Mouse (Mus musculus) thymus, adult 2 months (tissue): Measurements from ENCODE around the gene Dnajc10. TPM values are rescaled to one million over a fixed set of nuclear protein-coding genes. Genes with fewer than 3 reads are reported as not detected.

Experiments used
- DNase-seq: peaks from one replicate; pipeline ENCODE4 v3.0.0; 2021
- H3K27ac ChIP-seq: fragments of 200-500 bp; 2 replicates; pipeline ENCODE4 v1.5.1; 2012; ENCODE audit warnings: low read length, control low read depth; ENCODE audit not compliant: control insufficient read depth, insufficient read depth
- H3K27me3 ChIP-seq: fragments of 200-500 bp; 2 replicates; pipeline ENCODE4 v1.6.1; 2012; ENCODE audit warnings: mild to moderate bottlenecking, low read length, moderate library complexity, mixed read lengths; ENCODE audit not compliant: control insufficient read depth, insufficient read depth
- H3K36me3 ChIP-seq: fragments of 200-500 bp; 2 replicates; pipeline ENCODE4 v1.6.1; 2012; ENCODE audit warnings: mild to moderate bottlenecking, low read length, moderate library complexity; ENCODE audit not compliant: control insufficient read depth, insufficient read depth
- H3K4me1 ChIP-seq: fragments of 200-500 bp; replicated peaks from 2 replicates; pipeline ENCODE4 v1.6.1; 2012; ENCODE audit warnings: low read length; ENCODE audit not compliant: control insufficient read depth, insufficient read depth
- H3K4me3 ChIP-seq: fragments of 200-500 bp; 2 replicates; pipeline ENCODE4 v1.5.1; 2012; ENCODE audit warnings: mild to moderate bottlenecking, low read length, control low read depth, moderate library complexity; ENCODE audit not compliant: control insufficient read depth, insufficient read depth
- CTCF ChIP-seq: fragments of 200-500 bp; IDR thresholded peaks from 2 replicates; pipeline ENCODE4 v1.5.1; 2012; ENCODE audit warnings: mild to moderate bottlenecking, control low read depth, low read length, moderate library complexity, borderline replicate concordance; ENCODE audit not compliant: control insufficient read depth, poor library complexity, insufficient read depth; ENCODE audit errors: extremely low read depth
- POLR2A ChIP-seq: fragments of 200-500 bp; IDR thresholded peaks from 2 replicates; pipeline ENCODE4 v1.6.1; 2012; ENCODE audit warnings: mild to moderate bottlenecking, low read length, control low read depth, moderate library complexity; ENCODE audit not compliant: control insufficient read depth, poor library complexity, insufficient read depth; ENCODE audit errors: extremely low read depth
- WGBS: fragments of 180-500 bp; shearing (Covaris S2); methylation state at CpG from one replicate; pipeline ENCODE4 v1.1.7; 2018; 5-methylcytosine and 5-hydroxymethylcytosine counted together
- polyA plus RNA-seq: library from polyadenylated mRNA; depleted of rRNA; stranded (reverse); fragments of >200 nt; gene quantifications from 2 replicates; pipeline ENCODE4 v1.2.3, GENCODE M21; 2012

Gene Dnajc10
- polyA plus RNA-seq, 1 experiment: 23.4 TPM

DNA sequence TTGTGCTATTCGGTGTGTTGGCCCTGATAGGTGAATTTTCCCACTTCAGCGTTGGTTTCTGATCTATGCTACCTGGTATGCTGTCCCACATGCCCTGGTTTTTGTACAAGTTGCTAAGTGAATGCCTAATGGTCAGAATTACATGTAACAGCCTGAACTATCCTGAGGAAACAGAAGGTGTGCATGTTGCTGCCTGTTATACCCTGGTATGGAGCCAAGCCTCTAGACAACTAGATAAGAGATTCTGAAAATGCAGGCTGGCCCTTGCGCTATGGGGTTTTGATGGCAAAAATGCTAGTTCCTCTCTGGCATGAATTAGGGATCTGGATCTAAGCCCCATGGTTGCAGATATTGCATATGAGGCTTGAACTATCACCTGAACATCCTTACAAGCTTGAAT lies 7.6 kb upstream of the Dnajc10 start:
- 96% methylated on average over 3 of the region's 3 CpGs for WGBS
- Histone ChIP-seq H3K27ac (no peak overlapping the region), H3K27me3 (no peaks in the 10 kb centered on the region), H3K36me3 (no peaks in the 10 kb centered on the region), H3K4me1 (no peaks in the 10 kb centered on the region), H3K4me3 (no peak overlapping the region)
- no peak for DNase-seq
- TF ChIP-seq CTCF: no peak
- TF ChIP-seq POLR2A: no peak

DNA sequence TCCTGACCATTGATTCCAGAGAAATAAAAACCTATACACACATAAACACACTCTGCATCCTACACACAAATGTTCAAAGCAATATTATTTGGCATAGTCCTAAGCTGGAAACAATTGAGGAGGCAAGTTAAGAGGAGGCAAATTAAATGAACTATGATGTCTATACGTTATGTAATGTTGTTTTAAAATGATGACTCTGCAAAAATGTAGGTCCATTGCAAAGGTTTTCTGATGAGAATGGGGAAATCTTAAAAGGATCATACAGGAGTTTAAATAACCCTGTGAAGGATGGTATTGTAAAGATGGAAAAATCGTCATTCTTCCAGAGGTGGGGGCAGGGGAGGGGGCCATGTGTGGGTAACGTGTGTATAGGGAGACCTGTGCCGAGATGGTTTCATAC lies 5.5 kb upstream of the Dnajc10 start:
- TF ChIP-seq POLR2A (no peak), CTCF (no peak)
- 91% methylated on average over 4 of the region's 4 CpGs for WGBS

DNA sequence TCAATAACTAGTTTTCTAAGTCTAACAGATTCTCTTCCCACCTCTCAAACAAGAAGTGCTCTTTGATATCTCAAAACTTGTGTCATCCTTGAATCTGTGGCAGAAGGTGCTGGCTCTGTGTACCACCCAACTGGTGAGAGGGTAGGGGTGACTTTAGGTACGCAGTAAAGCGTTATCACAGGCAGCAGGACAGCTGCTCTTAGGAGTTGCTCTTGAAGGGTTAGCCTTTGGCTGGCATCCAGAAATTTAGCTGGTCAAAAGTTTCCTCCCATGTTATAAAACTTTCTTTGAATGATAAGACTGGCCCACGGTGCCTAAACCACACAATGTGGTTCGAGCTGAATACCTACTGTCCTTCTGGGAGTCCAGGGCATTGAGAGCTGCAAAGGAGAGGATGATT lies 4.5 kb upstream of the Dnajc10 start:
- TF ChIP-seq CTCF (no peak), POLR2A (no peak)
- Histone ChIP-seq H3K36me3 (no peaks in the 10 kb centered on the region), H3K4me1 (no peaks in the 10 kb centered on the region), H3K4me3 (no peak overlapping the region), H3K27ac (no peak overlapping the region), H3K27me3 (no peaks in the 10 kb centered on the region)
- no peak for DNase-seq
- WGBS: 67% methylated on average over 4 of the region's 4 CpGs

More for the DNA sequence above, 5.5 kb upstream of the Dnajc10 start:
- no peak overlapping the region for H3K27ac ChIP-seq
- DNase-seq: no peak
- no peaks in the 10 kb centered on the region for H3K36me3 ChIP-seq
- no peak overlapping the region for H3K4me3 ChIP-seq
- H3K27me3 ChIP-seq: no peaks in the 10 kb centered on the region
- no peaks in the 10 kb centered on the region for H3K4me1 ChIP-seq

DNA sequence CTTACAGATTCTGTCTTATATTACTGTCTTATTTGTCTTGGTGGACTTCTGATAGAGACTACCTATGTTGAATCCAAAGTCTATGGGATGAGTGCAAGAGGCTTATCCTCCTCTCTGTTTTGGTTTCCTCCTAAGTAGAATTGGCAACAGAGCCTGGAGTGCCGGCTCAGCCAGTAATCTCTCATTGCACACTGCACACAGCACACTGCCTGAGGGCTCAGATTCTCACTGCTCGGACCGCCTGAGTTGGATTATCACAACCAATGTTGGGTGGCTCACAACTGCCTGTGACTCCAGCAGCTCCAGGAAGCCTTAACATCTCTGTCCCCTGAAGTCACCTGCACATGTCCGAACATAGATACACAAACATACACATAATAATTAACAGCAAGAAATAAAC lies 3.9 kb upstream of the Dnajc10 start:
- 97% methylated on average over 4 of the region's 4 CpGs for WGBS
- no peak for TF ChIP-seq CTCF
- no peaks in the 10 kb centered on the region for H3K36me3 ChIP-seq
- no peak overlapping the region for H3K4me3 ChIP-seq
- no peaks in the 10 kb centered on the region for H3K27me3 ChIP-seq
- no peak for DNase-seq
- H3K27ac ChIP-seq: no peak overlapping the region
- no peaks in the 10 kb centered on the region for H3K4me1 ChIP-seq

DNA sequence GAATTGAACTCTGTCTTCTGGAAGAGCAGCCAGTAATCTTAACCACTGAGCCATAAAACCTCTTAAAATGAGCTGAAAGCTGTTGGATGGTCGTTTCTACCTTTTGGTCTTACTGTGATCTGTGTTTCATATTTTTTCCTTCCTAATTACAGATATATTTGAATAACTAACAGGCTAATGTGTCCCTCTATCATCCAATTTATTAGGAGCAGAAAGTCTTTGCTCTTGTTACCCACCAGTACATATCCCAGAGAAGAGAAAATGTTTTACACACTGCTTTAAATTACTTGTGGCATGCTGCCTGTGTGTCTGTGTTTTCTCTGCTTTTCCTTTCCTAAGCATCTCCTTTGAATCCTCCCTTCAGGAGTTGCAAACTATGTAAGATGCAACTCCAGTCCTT lies 1.1 kb upstream of the Dnajc10 start:
- no peak overlapping the region for H3K27ac ChIP-seq
- no peaks in the 10 kb centered on the region for H3K27me3 ChIP-seq
- H3K36me3 ChIP-seq: 0 out of 2 replicates have a peak, but pooled peaks cover 3% of the 10 kb centered on the region
- H3K4me3 ChIP-seq: no peak overlapping the region
- 26% methylated on average over 1 of the region's 1 CpGs for WGBS
- no peak for DNase-seq
- TF ChIP-seq POLR2A (no peak), CTCF (no peak)
- H3K4me1 ChIP-seq: no peaks in the 10 kb centered on the region

DNA sequence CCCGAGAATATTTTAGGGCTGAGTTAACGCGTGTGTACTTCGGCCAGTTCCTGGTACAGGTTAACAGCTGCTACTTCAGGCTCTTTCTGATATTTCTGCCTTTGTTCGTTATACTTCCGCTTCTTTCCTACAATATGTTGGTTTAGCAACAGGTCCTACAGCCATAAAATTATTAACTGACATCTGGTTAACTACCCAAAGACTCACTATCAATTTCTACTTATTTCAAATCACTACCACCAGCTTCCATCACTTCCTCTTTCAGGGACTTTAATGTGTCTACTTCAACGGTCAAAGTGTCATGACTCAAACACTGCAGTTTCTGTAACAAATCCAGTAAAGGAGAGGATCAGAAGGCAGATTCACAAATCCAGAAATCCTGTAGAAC lies 418 bp upstream of the Dnajc10 start:
- 5% methylated on average over 7 of the region's 7 CpGs for WGBS
- Histone ChIP-seq H3K4me3 (no peak overlapping the region), H3K27me3 (no peaks in the 10 kb centered on the region), H3K36me3 (0 out of 2 replicates have a peak, but pooled peaks cover 3% of the 10 kb centered on the region), H3K4me1 (no peaks in the 10 kb centered on the region), H3K27ac (no peak overlapping the region; the same call in 1 of the 2 replicates)
- TF ChIP-seq POLR2A (no peak), CTCF (no peak)
- no peak for DNase-seq

DNA sequence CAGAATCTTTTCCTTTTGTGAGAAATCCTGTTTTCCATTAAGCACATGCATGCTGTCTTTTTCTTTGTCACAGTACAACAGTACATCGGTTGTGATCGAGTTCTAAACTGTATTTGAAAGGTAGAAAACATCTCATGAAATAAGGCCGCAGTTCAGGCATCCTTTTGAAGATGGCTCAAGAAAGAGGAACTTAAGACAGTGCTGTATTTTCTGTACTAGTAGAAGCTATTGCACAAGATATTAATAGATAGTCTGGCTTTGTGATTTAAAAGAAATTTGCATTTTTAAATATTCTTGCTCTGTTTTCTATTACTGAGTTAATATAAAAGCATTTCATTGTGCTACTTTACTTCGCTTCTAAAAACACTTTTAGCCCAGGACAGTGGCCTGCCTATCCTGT lies 7.6 kb downstream of the Dnajc10 start:
- TF ChIP-seq CTCF (no peak), POLR2A (no peak)
- Histone ChIP-seq H3K27me3 (no peaks in the 10 kb centered on the region), H3K27ac (no peak overlapping the region), H3K4me3 (no peak overlapping the region), H3K36me3 (peaks cover 41% of the 10 kb centered on the region), H3K4me1 (no peaks in the 10 kb centered on the region)
- DNase-seq: no peak
- WGBS: 96% methylated on average over 4 of the region's 4 CpGs

DNA sequence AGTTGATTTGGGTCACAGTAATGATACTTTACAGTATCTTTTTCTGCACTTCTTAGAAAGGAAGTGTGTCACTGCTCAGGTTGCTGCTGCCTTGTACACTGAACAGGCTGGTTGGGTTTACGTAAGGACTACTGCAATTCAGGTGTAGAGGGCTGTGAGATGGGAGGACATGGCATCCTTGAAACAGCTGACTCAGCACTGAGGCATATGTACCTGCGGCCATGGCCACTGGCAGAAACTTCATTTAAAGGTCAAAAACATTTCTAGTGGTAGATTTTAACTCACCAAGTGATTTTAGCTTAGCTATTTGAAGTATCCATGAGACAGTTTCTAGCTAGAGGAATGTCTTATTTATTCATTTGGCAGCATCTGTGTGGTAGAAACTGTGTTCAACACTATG lies 10.5 kb downstream of the Dnajc10 start:
- H3K27ac ChIP-seq: no peak overlapping the region
- no peaks in the 10 kb centered on the region for H3K4me1 ChIP-seq
- DNase-seq: no peak
- 94% methylated on average over 2 of the region's 2 CpGs for WGBS
- H3K4me3 ChIP-seq: no peak overlapping the region
- peaks cover 52% of the 10 kb centered on the region for H3K36me3 ChIP-seq
- no peak for TF ChIP-seq CTCF
- no peak for TF ChIP-seq POLR2A
- no peaks in the 10 kb centered on the region for H3K27me3 ChIP-seq
